Mouse (Mus musculus): ENCODE results near the gene Atp6v1e1. TPM values are rescaled to one million over a fixed set of nuclear protein-coding genes. Genes with fewer than 3 reads are reported as not detected.

Gene Atp6v1e1
- polyA plus RNA-seq, 2 experiments = 73.8 to 145 TPM

- no peak for TF ChIP-seq CTCF (IDR thresholded peaks at IDR 0.05; ENCODE audit: low read depth)
- TF ChIP-seq EP300 (IDR thresholded peaks at IDR 0.05; ENCODE audit: low read depth) = no peak
- Histone ChIP-seq H3K4me2 (ENCODE audit: low read depth) (no peak overlapping the region), H3K9me3 (ENCODE audit: control insufficient read depth, low read length) (no peaks in the 10 kb centered on the region), H3K27me3 (ENCODE audit: control insufficient read depth, insufficient read depth, low read length) (no peaks in the 10 kb centered on the region), H3K27ac (no peak overlapping the region), H3K9ac (replicated peaks) (no peak overlapping the region), H3K36me3 (replicated peaks; ENCODE audit: control insufficient read depth, insufficient read depth, low read depth) (peaks cover 16% of the 10 kb centered on the region), H3K4me3 (ENCODE audit: insufficient read depth in 1 of 2, low read depth in 2 of 2, low read length in 2 of 2) (no peak overlapping the region), H3K4me1 (replicated peaks; ENCODE audit: control insufficient read depth in 2 of 2, insufficient read depth in 2 of 2, low read length in 1 of 2) (no peaks in the 10 kb centered on the region)
- ATAC-seq (ENCODE audit: insufficient read depth) = no peak
- WGBS (ENCODE audit: insufficient replicate concordance) = 78% methylated on average over 1 of the region's 1 CpGs
- no peak for DNase-seq (ENCODE audit: low read depth in 3 of 3, low spot score in 3 of 3)
These were observed 52.6 kb downstream of the Atp6v1e1 start for GRCm38 (mm10) chr6:120769972-120770371.

GRCm38 (mm10) chr6:120761151-120761550 is 61.4 kb downstream of the Atp6v1e1 start:
- TF ChIP-seq CTCF (IDR thresholded peaks at IDR 0.05; ENCODE audit: low read depth) (no peak), EP300 (IDR thresholded peaks at IDR 0.05; ENCODE audit: low read depth) (no peak)
- no peak overlapping the region for H3K4me3 ChIP-seq (ENCODE audit: insufficient read depth in 1 of 2, low read depth in 2 of 2, low read length in 2 of 2)
- peaks cover 42% of the 10 kb centered on the region for H3K36me3 ChIP-seq (replicated peaks; ENCODE audit: control insufficient read depth, insufficient read depth, low read depth)
- no peaks in the 10 kb centered on the region for H3K27me3 ChIP-seq (ENCODE audit: control insufficient read depth, insufficient read depth, low read length)
- DNase-seq (ENCODE audit: low read depth in 3 of 3, low spot score in 3 of 3) (no peak), ATAC-seq (ENCODE audit: insufficient read depth) (no peak)
- no peaks in the 10 kb centered on the region for H3K4me1 ChIP-seq (replicated peaks; ENCODE audit: control insufficient read depth in 2 of 2, insufficient read depth in 2 of 2, low read length in 1 of 2)
- no peak overlapping the region for H3K4me2 ChIP-seq (ENCODE audit: low read depth)
- H3K9me3 ChIP-seq (ENCODE audit: control insufficient read depth, low read length) = no peaks in the 10 kb centered on the region
- WGBS (ENCODE audit: insufficient replicate concordance) = 71% methylated on average over 2 of the region's 2 CpGs
- no peak overlapping the region for H3K9ac ChIP-seq (replicated peaks)
- no peak overlapping the region for H3K27ac ChIP-seq

GRCm38 (mm10) chr6:120746416-120746815 is 76.2 kb downstream of the Atp6v1e1 start:
- Histone ChIP-seq H3K27me3 (ENCODE audit: control insufficient read depth, insufficient read depth, low read length) (no peaks in the 10 kb centered on the region), H3K9ac (replicated peaks) (no peak overlapping the region), H3K4me1 (replicated peaks; ENCODE audit: control insufficient read depth in 2 of 2, insufficient read depth in 2 of 2, low read length in 1 of 2) (no peaks in the 10 kb centered on the region), H3K27ac (no peak overlapping the region), H3K36me3 (replicated peaks; ENCODE audit: control insufficient read depth, insufficient read depth, low read depth) (peaks cover 7% of the 10 kb centered on the region), H3K4me2 (ENCODE audit: low read depth) (no peak overlapping the region), H3K4me3 (ENCODE audit: insufficient read depth in 1 of 2, low read depth in 2 of 2, low read length in 2 of 2) (no peak overlapping the region), H3K9me3 (ENCODE audit: control insufficient read depth, low read length) (no peaks in the 10 kb centered on the region)
- no peak for DNase-seq (ENCODE audit: low read depth in 3 of 3, low spot score in 3 of 3)
- TF ChIP-seq CTCF (IDR thresholded peaks at IDR 0.05; ENCODE audit: low read depth) = no peak
- no peak for TF ChIP-seq EP300 (IDR thresholded peaks at IDR 0.05; ENCODE audit: low read depth)
- ATAC-seq (ENCODE audit: insufficient read depth) = no peak
- 86% methylated on average over 2 of the region's 2 CpGs for WGBS (ENCODE audit: insufficient replicate concordance)

Small RNA genes within 50 kb of the gene (microRNA-seq; reads per million reads assigned to microRNA genes)
- not detected for gene Gm25193

Other genes starting within 250 kb of the Atp6v1e1 start
- gene Cecr2, start 156.4 kb downstream of the Atp6v1e1 start, polyA plus RNA-seq (2012; rRNA removed) = 5.5 and 6.2 TPM in 2 replicates
- gene Cecr2, start 156.4 kb downstream of the Atp6v1e1 start, polyA plus RNA-seq (2014; fragmentation: Nextera tagmentation; extraction: Ambion mirVana) = 7.1 and 8.2 TPM in 2 replicates
- 0.08 and 0.09 TPM in 2 replicates for gene Slc25a18, start 49.2 kb downstream of the Atp6v1e1 start, polyA plus RNA-seq (2012; rRNA removed)
- gene Slc25a18, start 49.2 kb downstream of the Atp6v1e1 start, polyA plus RNA-seq (2014; fragmentation: Nextera tagmentation; extraction: Ambion mirVana) = 0.08 and 0.11 TPM in 2 replicates
- gene Bcl2l13, start 13.4 kb upstream of the Atp6v1e1 start, polyA plus RNA-seq (2012; rRNA removed) = 18.1 and 20.0 TPM in 2 replicates
- gene Bcl2l13, start 13.4 kb upstream of the Atp6v1e1 start, polyA plus RNA-seq (2014; fragmentation: Nextera tagmentation; extraction: Ambion mirVana) = 28.6 and 34.6 TPM in 2 replicates
- gene Bid, start 94.1 kb upstream of the Atp6v1e1 start, polyA plus RNA-seq (2012; rRNA removed) = 14.5 and 16.2 TPM in 2 replicates
- 25.6 and 26.1 TPM in 2 replicates for gene Bid, start 94.1 kb upstream of the Atp6v1e1 start, polyA plus RNA-seq (2014; fragmentation: Nextera tagmentation; extraction: Ambion mirVana)